Mouse (Mus musculus) lung, postnatal 36 days (tissue): Measurements from ENCODE around the gene 2310003L06Rik.

Experiments
- DNase-seq: peaks from one replicate; pipeline ENCODE4 v3.0.0; 2022; ENCODE audit warnings: mixed read lengths

Gene 2310003L06Rik

DNA sequence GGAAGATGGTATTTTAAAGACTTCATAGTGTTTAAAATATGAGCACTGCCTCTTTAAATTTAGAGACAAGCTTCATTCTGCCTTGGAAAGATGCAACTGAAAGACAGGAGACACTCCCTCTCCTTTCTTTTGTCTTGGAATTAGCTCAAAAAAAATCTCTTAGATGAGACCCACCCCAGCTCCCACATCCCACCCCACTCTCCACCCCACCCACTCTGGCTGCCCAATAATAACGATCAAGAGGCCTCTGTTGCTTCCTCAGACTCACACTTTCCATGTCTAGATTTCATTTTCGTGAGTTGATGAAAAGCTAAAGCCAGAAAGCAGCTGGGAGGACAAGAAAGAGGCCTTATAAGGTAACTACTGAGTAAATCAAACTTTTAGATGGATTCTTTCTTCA lies at the start of gene 2310003L06Rik, which contains the start of gene Gm28434:
2310003L06Rik (plus strand) TSS at position 259 of the 400 bp plus-strand sequence.
Gm28434 (plus strand) TSS at position 317 of the 400 bp plus-strand sequence.
- no peak for DNase-seq

GRCm38 (mm10) chr5:87925372-87925771 lies 43.9 kb upstream of the 2310003L06Rik start, which contains the start of gene Csn3:
Gene Csn3 (plus strand): TSS chr5:87925579.
- no peak for DNase-seq

GRCm38 (mm10) chr5:87931603-87932002 lies 37.7 kb upstream of the 2310003L06Rik start:
- DNase-seq = no peak

GRCm38 (mm10) chr5:87940752-87941151 lies 28.5 kb upstream of the 2310003L06Rik start:
- no peak for DNase-seq

DNA sequence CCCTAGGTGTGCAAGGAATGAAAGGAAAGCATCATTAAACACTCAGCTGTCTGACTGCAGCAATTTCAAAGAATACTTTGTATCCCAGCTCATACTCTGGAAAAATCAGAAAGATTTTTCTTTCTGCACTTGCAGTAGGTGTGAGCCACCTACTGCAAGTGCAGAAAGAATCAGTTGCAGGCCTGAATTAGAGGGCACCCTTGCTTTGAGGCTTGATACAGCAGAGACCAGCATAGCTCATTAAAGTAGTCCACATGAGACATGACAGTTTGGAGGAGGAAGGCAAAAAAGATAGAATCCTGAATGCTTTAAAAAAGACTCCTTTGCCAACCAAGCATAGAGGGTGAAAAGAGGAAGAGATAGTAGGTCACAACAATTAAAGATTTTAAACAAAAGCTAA lies 26.7 kb upstream of the 2310003L06Rik start:
- no peak for DNase-seq

- no peak for DNase-seq
Observed at GRCm38 (mm10) chr5:87951836-87952235, 17.4 kb upstream of the 2310003L06Rik start.

DNA sequence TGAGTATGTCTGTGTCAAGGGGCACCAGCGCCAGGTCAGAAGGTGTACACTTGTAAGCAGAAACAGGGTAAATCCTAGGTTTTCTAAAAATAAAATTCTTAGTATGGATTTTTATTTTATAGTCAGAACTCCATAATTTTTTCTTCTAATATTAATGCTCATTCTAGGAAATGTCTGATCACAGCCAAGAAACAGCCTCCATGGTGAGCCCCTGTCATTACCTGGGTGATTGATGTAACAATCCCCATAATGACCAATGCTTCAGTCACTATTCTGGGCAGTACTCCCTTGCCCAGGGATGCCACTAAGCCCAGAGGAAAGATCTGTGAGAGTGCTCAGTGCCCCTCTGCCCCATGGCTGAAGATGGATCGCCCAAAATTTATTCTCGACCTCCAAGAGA lies 9.9 kb downstream of the 2310003L06Rik start, which contains the start of gene Cabs1:
Cabs1 (plus strand) TSS at position 301 of the 400 bp plus-strand sequence.
- no peak for DNase-seq

DNA sequence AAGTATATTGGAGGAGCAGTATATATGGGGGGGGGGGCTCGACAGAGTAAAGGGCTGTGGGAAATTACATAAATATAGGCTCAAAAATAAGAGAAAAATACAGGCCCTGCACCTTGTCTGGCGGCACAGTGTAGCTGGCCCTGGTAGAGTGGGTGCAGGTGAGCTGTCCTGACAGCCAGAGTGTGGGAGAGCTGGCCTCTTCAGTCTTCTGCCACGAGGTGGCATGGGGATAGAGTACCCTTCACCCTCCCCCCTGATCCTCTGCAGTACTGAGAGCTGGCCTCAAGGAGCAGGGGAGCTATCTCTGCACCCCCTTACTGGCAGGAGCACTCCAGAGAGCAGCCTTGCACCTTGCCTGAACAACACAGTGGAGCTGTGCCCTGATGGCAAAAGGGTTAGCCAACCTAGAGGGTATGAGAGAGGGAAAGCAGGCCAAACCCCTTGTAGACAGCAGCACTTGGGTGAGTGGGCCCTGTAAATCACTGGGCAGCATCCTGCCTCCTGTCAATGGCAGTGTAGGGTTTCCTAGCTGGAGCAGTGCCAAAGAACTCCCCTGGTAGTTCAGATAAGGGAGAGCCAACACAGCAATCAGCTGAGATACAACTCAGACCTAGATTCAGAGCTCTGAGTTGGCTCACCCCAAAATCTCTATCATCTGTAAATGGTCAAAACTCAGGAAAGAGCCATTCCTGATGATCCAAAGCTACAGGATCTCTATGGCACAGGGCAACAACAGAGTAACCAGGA lies 13.4 kb downstream of the 2310003L06Rik start:
- DNase-seq = no peak

- DNase-seq = no peak
Observed at GRCm38 (mm10) chr5:88002249-88002648, 33.0 kb downstream of the 2310003L06Rik start, which contains the start of gene Smr3a. Gene Smr3a (plus strand): TSS chr5:88002549.

DNA sequence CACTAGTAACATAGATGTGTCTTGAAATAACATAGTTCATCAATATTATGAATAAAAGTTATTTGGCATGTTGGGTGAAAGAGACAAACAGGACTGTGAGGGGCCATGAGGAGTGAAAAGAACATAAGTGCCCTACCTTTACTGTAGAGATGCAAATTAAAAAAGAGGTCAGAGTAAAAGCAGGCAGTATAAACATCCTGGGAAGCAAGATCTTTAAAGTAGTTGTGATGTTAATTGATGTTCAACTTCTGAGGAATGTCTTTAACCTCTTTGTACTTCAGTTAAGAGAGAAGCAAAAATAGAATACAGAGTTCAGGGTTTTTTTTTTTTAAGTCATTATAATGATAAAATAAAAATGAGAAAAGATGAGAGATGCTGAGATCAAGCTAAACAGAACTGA lies 36.0 kb downstream of the 2310003L06Rik start:
- DNase-seq = no peak
